In the genomic region with DNA sequence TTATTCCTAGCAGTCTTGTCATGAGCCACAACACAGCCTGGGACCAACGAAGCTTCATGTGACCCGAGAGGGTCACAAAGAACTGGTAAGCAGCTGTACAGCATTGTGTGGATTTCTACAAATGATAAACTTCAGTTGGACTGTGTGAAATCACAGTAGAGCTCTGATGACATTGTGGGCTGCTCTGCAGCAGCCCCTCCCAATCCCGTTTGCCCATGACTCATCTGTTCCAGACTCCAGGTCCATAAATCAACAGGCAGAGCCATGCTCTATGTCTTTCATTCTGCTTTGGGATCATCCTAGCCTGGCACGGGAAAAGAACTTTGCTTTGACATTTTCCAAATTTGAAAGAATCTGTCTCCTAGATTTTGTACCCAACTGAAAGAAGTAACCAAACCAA, we compare ENCODE assay signal across 23 mouse cellular contexts. TPM values are rescaled to one million over a fixed set of nuclear protein-coding genes. Genes with fewer than 3 reads are reported as not detected.
A peak's percentile ranks its signal among the peaks of the same experiment; 100 is the strongest.
DNase-seq lines count a peak whose midpoint lies in the region; TF ChIP-seq lines count a peak whose summit lies in the region.
"Had no signal": no experiment of that assay in that cellular context is flagged by ENCODE, and none has a peak within 500 bp of the region (broad histone marks: within the 10 kb centered on the region; RNA-seq: fewer than 3 reads in every experiment).

No protein-coding gene starts in this region.

- no peaks in the 10 kb centered on the region for H3K79me2 ChIP-seq in myocyte (ENCODE audit: control insufficient read depth, insufficient read depth)

- DNase-seq in gastrocnemius, adult 2 months, result peak; percentile 39
- no peak for DNase-seq in gastrocnemius, postnatal 14 days
- peak; percentile 90 for DNase-seq in 3T3-L1 (ENCODE audit: low read depth, low spot score)
- DNase-seq in adrenal gland, adult 2 months, result peak; percentile 86
- no peak for DNase-seq in heart, postnatal 14 days
- DNase-seq in yolk sac, embryonic 10.5 days (ENCODE audit: low spot score), result no peak
- DNase-seq in right cerebral cortex, adult 2 months (ENCODE audit: low spot score in 2 of 2), result no peak
- DNase-seq: B cell, adult 2 months; cerebellum, postnatal 10 days; embryo, embryonic 11 days; lung, embryonic 14.5 days; retina, postnatal 1 day had no signal

- H3K4me3 ChIP-seq in gastrocnemius, adult 2 months, result peak overlapping the region; percentile 19; the same call in 1 of the 2 replicates
- H3K4me3 ChIP-seq in myocyte, result peak overlapping the region; percentile 7
- H3K4me3 ChIP-seq: embryonic facial prominence, embryonic 15.5 days; forebrain, embryonic 13.5 days; heart, embryonic 13.5 days; kidney, embryonic 15.5 days; layer of hippocampus, adult 2 months; limb, embryonic 10.5 days; midbrain, embryonic 15.5 days had no signal

- intact Hi-C loops in gastrocnemius, adult 2 months (cut with DNase I), result no loop called here
- intact Hi-C loops in gastrocnemius, postnatal 14 days (cut with DNase I; ENCODE audit: low total_unique reads), result no loop called here
- intact Hi-C loops in heart, postnatal 14 days (cut with DNase I), result no loop called here

- H3ac ChIP-seq in myocyte (ENCODE audit: control insufficient read depth, insufficient read length), result no peak overlapping the region

- TF ChIP-seq POLR2A in myocyte (IDR thresholded peaks at IDR 0.05; ENCODE audit: insufficient read length, low read depth), result no peak

- H3K4me2 ChIP-seq in myocyte (ENCODE audit: low read depth), result peak overlapping the region; percentile 77
- H3K4me2 ChIP-seq: embryonic facial prominence, embryonic 15.5 days; forebrain, embryonic 13.5 days; heart, embryonic 13.5 days; kidney, embryonic 15.5 days; liver, embryonic 11.5 days; lung, embryonic 14.5 days; midbrain, embryonic 15.5 days had no signal

- H3K27me3 ChIP-seq in myocyte (ENCODE audit: control insufficient read depth, insufficient read depth, insufficient read length), result no peaks in the 10 kb centered on the region
- H3K27me3 ChIP-seq: embryonic facial prominence, embryonic 15.5 days; forebrain, embryonic 13.5 days; kidney, embryonic 15.5 days; midbrain, embryonic 15.5 days had no signal

- H3K36me3 ChIP-seq in myocyte (ENCODE audit: control insufficient read depth, insufficient read depth), result no peaks in the 10 kb centered on the region
- H3K36me3 ChIP-seq: embryonic facial prominence, embryonic 15.5 days; heart, embryonic 13.5 days; kidney, embryonic 15.5 days; limb, embryonic 10.5 days; midbrain, embryonic 15.5 days had no signal

- H3K27ac ChIP-seq in gastrocnemius, adult 2 months, result peak overlapping the region; percentile 65
- H3K27ac ChIP-seq: embryonic facial prominence, embryonic 15.5 days; forebrain, embryonic 13.5 days; heart, embryonic 13.5 days; kidney, embryonic 15.5 days; layer of hippocampus, adult 2 months; limb, embryonic 10.5 days; midbrain, embryonic 15.5 days had no signal

- no peak for TF ChIP-seq CTCF in gastrocnemius, adult 2 months (IDR thresholded peaks at IDR 0.05)

TF ChIP-seq in myocyte, 11 proteins besides CTCF, POLR2A, EP300 and RAD21:
- TF ChIP-seq USF1 (IDR thresholded peaks at IDR 0.05; ENCODE audit: low read depth), result peak; percentile 43
- no peak for TF ChIP-seq TCF12 (IDR thresholded peaks at IDR 0.05; ENCODE audit: insufficient read depth, poor library complexity, severe bottlenecking)
- TF ChIP-seq E2F4 (IDR thresholded peaks at IDR 0.05; ENCODE audit: insufficient read depth), result no peak
- no peak for TF ChIP-seq SRF (IDR thresholded peaks at IDR 0.05; ENCODE audit: control insufficient read depth, insufficient read length, low read depth)
- TF ChIP-seq MYOG (IDR thresholded peaks at IDR 0.05; ENCODE audit: control insufficient read depth in 1 of 3, insufficient read depth in 1 of 3, insufficient read length in 2 of 3, low read depth in 2 of 3), result no peak
- no peak for TF ChIP-seq POLR2AphosphoS2 (IDR thresholded peaks at IDR 0.05; ENCODE audit: insufficient read length, low read depth)
- TF ChIP-seq TCF3 (IDR thresholded peaks at IDR 0.05; ENCODE audit: insufficient read length, low read depth), result no peak
- TF ChIP-seq MYOD1 (IDR thresholded peaks at IDR 0.05; ENCODE audit: control insufficient read depth in 1 of 3, insufficient read length in 2 of 3, low read depth in 2 of 3), result peak in 1 of 3 experiments; percentile 46
- TF ChIP-seq MAX (IDR thresholded peaks at IDR 0.05; ENCODE audit: low read depth), result peak; percentile 25
- 0 out of 2 replicates have a peak, but pooled peaks have one; percentile 27 for TF ChIP-seq CEBPB (IDR thresholded peaks at IDR 0.05; ENCODE audit: insufficient read depth, poor library complexity, severe bottlenecking)
- no peak for TF ChIP-seq REST (IDR thresholded peaks at IDR 0.05; ENCODE audit: insufficient read depth, insufficient read length)
TF ChIP-seq in myocyte: peak in this region for 4.

RNA-seq across cellular contexts. Expression of a gene that starts 4.7 kb away (rescaled TPM):
- total RNA-seq in gastrocnemius, adult 2 months (2021), result 1 to 10 TPM; 2.5 to 3.2 TPM
- total RNA-seq in gastrocnemius, postnatal 14 days (2021), result 1 to 10 TPM; 3.4 to 3.5 TPM
- 10 to 100 TPM; 13.8 to 15.7 TPM for total RNA-seq in adrenal gland, adult 2 months (2021)
- polyA plus RNA-seq in adrenal gland, adult 2 months (2012; rRNA removed), result 2.8 and 2.9 TPM in 2 replicates
- polyA plus RNA-seq in myocyte (2012; fragmentation: generic; extraction: Trizol), result 5.8 TPM
- 1 to 10 TPM; 5.7 to 6.8 TPM for total RNA-seq in heart, postnatal 14 days (2021)

RNA-seq across cellular contexts. Expression of a gene that starts 20.2 kb away (rescaled TPM):
- total RNA-seq in gastrocnemius, adult 2 months (2021), result 1 to 10 TPM; 1.1 to 2.2 TPM
- total RNA-seq in gastrocnemius, postnatal 14 days (2021), result 1 to 10 TPM; 1.6 TPM
- 1 to 10 TPM; 2.0 to 3.6 TPM for total RNA-seq in adrenal gland, adult 2 months (2021)
- polyA plus RNA-seq in adrenal gland, adult 2 months (2012; rRNA removed), result 1.4 and 1.5 TPM in 2 replicates
- polyA plus RNA-seq in myocyte (2012; fragmentation: generic; extraction: Trizol), result 0.83 TPM
- total RNA-seq in heart, postnatal 14 days (2021), result 1 to 10 TPM in 1 of 2 experiments, under 1 TPM in 1; 1.00 to 1.6 TPM
- total RNA-seq: granulocyte monocyte progenitor cell, adult 5-6 weeks; megakaryocyte, adult 5-6 weeks had no signal

Comparison
In these comparisons a context has a peak if more than half of its experiments do, and no peak if none do; other contexts are left out.
1. DNase-seq: peak in gastrocnemius, adult 2 months (single experiment), 3T3-L1 (single experiment) and adrenal gland, adult 2 months (single experiment); none in gastrocnemius, postnatal 14 days (single experiment), heart, postnatal 14 days (0 of 2), yolk sac, embryonic 10.5 days (single experiment) and right cerebral cortex, adult 2 months (0 of 2).